Mouse (Mus musculus) urinary bladder, postnatal 25 days (tissue): Measurements from ENCODE around the gene Ndufv2.

ENCODE experiments used
- DNase-seq: peaks from one replicate; pipeline ENCODE4 v3.0.0; 2022; ENCODE audit warnings: low spot score

Ndufv2 gene

GRCm38 (mm10) chr17:66101380-66102330 is at the start of gene Ndufv2:
TSS of gene Ndufv2 (minus strand) at chr17:66101559.
- DNase-seq = peak; percentile 83

GRCm38 (mm10) chr17:66131212-66131611 is 29.9 kb upstream of the Ndufv2 start:
- DNase-seq = no peak

- DNase-seq = no peak
Measured at GRCm38 (mm10) chr17:66130371-66130770, 29.0 kb upstream of the Ndufv2 start.

GRCm38 (mm10) chr17:66125211-66125610 is 23.9 kb upstream of the Ndufv2 start:
- DNase-seq = no peak

GRCm38 (mm10) chr17:66123816-66124610 is 22.7 kb upstream of the Ndufv2 start:
- no peak for DNase-seq

- peak; percentile 98 for DNase-seq
Measured at GRCm38 (mm10) chr17:66123066-66123815, 21.9 kb upstream of the Ndufv2 start, which contains the start of gene Ddx11. TSS of gene Ddx11 (plus strand) at chr17:66123520.

GRCm38 (mm10) chr17:66120701-66121100 is 19.3 kb upstream of the Ndufv2 start:
- no peak for DNase-seq

GRCm38 (mm10) chr17:66118991-66119390 is 17.6 kb upstream of the Ndufv2 start:
- no peak for DNase-seq

- no peak for DNase-seq
Measured at GRCm38 (mm10) chr17:66112166-66112565, 10.8 kb upstream of the Ndufv2 start.

- peak; percentile 81 for DNase-seq
Measured at GRCm38 (mm10) chr17:66111402-66111959, 10.1 kb upstream of the Ndufv2 start, which contains the start of gene Washc1. TSS of gene Washc1 (plus strand) at chr17:66111545.

GRCm38 (mm10) chr17:66110746-66111145 is 9.4 kb upstream of the Ndufv2 start:
- DNase-seq = no peak

- DNase-seq = no peak
Measured at GRCm38 (mm10) chr17:66108198-66108597, 6.8 kb upstream of the Ndufv2 start.

GRCm38 (mm10) chr17:66107466-66107865 is 6.1 kb upstream of the Ndufv2 start:
- DNase-seq = no peak

GRCm38 (mm10) chr17:66106601-66107267 is 5.4 kb upstream of the Ndufv2 start:
- DNase-seq = peak; percentile 70

- DNase-seq = no peak
Measured at GRCm38 (mm10) chr17:66104076-66104475, 2.7 kb upstream of the Ndufv2 start.

GRCm38 (mm10) chr17:66100566-66101379 is 586 bp downstream of the Ndufv2 start:
- DNase-seq = no peak

GRCm38 (mm10) chr17:66092664-66093063 is 8.7 kb downstream of the Ndufv2 start:
- DNase-seq = no peak

- DNase-seq = no peak
Measured at GRCm38 (mm10) chr17:66092065-66092464, 9.3 kb downstream of the Ndufv2 start.

GRCm38 (mm10) chr17:66091392-66091791 is 10.0 kb downstream of the Ndufv2 start:
- DNase-seq = no peak

- DNase-seq = no peak
Measured at GRCm38 (mm10) chr17:66090251-66090650, 11.1 kb downstream of the Ndufv2 start.
